Mouse (Mus musculus) gastrocnemius, adult 8-10 months (tissue): ENCODE measurements around the gene Calm2. TPM values are rescaled to one million over a fixed set of nuclear protein-coding genes. Genes with fewer than 3 reads are reported as not detected.

Source experiments
- DNase-seq, 2 experiments: peaks; one replicate each; pipeline ENCODE4 v3.0.0; 2022; ENCODE audit warnings: low spot score in 2 of 2
- total RNA-seq, 4 experiments: library from RNA; stranded (reverse); gene quantifications; 2 replicates each; pipeline ENCODE4 v1.2.4; 2022

Gene Calm2
- total RNA-seq, 4 experiments from 2014 or later: 155 to 194 (median 178) TPM

DNA sequence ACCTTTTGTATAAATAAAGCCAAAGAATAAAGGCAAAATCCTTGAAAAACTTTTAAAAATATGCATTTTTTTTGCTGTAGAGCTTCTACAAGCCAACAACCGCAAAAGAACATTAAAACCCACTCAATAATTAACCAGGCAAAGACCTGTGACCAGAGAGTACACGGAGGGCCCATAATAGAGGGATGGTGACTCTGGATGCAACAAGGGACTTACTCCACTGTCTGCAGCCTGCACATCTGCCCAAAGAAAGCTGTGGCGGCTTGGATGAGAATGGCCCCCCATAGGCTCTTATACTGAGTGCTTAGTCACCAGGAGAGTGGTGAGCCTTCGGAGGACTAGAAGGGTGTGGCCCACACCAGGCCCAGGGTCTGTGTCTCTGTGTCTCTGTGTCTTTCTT is 43.3 kb downstream of the Calm2 start:
- DNase-seq: no peak

DNA sequence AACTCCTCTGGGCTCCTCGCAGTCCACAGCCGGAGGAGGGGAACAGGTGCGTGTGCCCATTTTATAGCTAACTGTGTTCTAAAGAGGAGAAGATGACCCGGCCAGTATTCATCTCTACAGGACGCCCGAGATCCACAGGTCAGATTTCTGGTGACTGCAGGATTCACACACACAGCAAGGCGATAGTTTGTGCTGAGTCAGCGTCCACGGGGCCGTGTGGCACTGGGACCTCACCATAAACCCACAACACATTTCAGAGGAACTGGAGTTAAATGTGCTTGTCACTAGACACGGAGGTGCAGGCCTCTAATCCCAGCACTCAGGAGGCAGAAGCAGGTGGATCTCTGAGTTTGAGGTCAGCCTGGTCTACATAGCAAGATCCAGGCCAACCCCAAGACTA is 44.3 kb downstream of the Calm2 start:
- no peak for DNase-seq

DNA sequence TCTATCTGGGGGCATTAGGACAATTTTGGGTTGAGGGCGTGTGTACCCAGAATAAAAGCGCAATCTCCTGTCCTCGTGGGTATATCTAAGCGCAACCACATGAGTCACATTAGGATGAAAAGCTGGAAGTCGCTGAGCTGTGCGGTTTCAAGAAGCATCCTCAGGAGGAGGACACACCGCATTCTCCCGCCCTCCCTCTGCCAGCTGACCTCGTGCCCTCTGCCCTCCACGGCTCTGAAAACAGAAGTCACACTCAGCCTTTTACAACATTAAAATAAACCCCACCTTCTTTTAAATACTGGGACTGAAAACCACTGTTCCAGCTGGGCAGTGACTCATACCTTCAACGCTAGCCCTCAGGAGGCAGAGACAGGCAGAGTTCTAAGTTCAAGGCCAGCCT is 49.6 kb downstream of the Calm2 start:
- DNase-seq: no peak

GRCm38 (mm10) chr17:87391242-87391641 is 55.5 kb downstream of the Calm2 start:
- DNase-seq: peak in 1 of 2 experiments; percentile 43

- no peak for DNase-seq
Measured at GRCm38 (mm10) chr17:87387068-87387467, 59.7 kb downstream of the Calm2 start.

- DNase-seq: no peak
Measured at GRCm38 (mm10) chr17:87385835-87386234, 60.9 kb downstream of the Calm2 start.

Other genes starting within 250 kb of the Calm2 start
- gene Mcfd2, start 181.0 kb downstream of the Calm2 start, total RNA-seq: 10 to 100 TPM; 21.3 to 23.9 (median 23.1) TPM
- 1 to 10 TPM; 8.2 to 9.4 (median 9.1) TPM for gene Ttc7, start 164.0 kb downstream of the Calm2 start, total RNA-seq
- gene Stpg4, start 19.2 kb downstream of the Calm2 start, total RNA-seq: not detected
- gene Epcam, start 189.0 kb upstream of the Calm2 start, total RNA-seq: not detected
- gene Msh2, start 225.4 kb upstream of the Calm2 start, total RNA-seq: 10 to 100 TPM in 3 of 4 experiments, 1 to 10 TPM in 1; 9.7 to 14.3 (median 12.0) TPM